Mouse (Mus musculus): ENCODE results near the gene Ets2.
"Not testable (repeated sequence)": the region's sequence is repeated elsewhere in the genome, so short reads cannot be mapped to it uniquely, and the experiment has no call there.

Gene Ets2

DNA sequence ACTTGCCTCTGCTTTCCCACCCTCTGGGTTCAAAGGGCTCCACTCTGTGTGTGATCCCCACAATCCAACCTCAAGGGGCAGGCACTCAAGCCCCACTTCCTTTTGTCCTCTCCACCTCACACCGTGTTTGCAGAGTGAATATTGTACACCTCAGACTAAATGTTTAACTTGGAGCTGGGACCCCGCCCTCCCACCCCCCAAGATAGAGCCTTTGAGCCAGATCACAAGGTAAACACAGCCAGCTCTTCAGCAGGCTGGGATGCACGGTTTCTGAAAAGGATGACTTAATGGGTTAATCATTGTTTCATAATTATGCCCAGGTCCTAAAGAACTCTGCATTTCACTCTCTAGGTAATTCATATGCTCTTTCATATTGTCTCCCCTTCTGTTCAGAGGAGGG lies 2.2 kb upstream of the Ets2 start:
- DNase-seq (ENCODE audit: low spot score in 2 of 2) = no peak

DNA sequence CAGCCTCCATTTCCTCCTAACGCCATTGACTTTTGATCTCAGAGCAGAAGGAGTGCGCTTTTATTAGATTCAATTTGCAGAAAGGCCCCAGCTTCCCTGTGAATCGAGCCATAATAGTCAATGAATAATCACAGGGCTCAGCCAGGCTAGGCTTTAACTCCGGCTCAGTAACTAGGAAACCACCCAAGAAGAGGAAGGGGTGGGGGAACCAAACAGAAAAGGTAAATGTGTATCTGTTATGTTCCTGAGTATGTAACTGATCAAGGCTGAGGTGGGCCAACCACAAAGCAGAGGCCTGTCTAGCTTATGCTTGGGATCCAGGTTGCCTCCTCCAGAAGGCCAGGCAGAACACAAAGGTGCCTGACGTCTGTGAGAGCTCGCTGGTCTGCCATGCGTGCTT lies 1.7 kb upstream of the Ets2 start:
- DNase-seq (ENCODE audit: low spot score in 2 of 2) = no peak

DNA sequence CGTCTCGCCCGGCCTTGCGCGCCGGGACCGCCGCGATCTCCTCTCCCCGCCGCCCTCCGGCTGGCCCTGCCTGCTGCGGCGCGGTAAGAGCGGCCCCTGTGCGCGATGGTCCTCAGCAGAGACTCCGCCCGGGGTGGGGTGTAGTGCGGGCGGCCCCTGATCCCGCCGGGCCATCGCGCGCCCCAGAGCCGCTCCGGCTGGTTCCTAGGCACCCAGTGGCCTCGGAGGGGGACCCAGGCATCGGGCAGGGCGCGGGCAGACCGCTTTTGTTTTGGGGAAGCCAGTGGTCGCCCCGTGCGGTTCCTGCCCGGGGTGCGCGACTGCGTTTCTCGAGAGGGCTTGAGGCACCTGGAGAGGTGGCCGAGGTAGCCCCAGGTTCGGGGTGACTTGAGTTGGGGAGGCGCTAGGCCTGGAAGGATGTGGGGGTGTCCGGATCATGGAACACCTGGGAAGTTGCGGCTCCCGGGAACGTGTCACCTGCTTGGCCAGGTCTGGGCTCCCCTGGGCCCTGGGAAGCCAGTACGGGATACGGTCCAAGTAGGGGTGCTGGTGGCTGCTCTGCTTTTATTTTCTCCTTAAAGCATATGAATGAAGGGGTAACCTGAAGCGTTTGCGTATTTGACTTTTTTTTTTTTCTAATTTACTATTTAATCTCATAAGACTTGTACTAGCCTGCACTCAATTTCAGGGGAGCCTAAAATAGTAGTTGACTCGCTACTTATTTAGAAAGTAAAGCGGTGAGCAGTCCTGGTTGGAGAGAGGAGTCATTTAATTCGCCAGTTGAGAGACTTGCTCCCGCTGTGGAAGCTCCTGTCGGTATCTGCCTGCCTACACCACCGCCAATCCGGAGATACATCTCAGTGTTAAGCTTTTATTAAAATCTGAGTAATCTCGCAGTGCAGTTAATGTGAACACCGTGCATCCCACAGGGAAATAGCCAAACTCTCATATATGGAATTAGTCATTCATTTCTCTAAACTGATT lies 979 bp downstream of the Ets2 start:
- DNase-seq (ENCODE audit: low spot score in 2 of 2) = no peak

DNA sequence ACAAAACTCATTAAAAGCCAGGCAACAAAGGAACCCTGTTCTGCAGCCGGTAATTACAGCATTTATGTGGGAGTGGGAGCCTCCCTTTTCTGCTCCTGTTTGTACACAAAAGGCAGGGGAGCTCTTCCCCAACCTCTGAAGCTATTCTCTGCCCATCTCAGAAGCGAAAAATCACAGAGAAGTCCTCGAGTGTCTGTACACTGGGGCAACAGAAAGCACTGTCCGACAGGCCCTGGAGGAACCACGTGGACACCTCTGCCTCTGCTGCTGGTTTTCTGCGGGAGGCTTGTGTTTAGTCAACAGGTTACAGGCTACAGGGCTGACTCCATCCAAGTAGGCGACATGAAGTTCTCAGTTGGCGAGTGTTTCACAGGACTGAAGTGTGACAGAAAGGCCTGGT lies 2.1 kb downstream of the Ets2 start:
- DNase-seq (ENCODE audit: low spot score in 2 of 2) = no peak

DNA sequence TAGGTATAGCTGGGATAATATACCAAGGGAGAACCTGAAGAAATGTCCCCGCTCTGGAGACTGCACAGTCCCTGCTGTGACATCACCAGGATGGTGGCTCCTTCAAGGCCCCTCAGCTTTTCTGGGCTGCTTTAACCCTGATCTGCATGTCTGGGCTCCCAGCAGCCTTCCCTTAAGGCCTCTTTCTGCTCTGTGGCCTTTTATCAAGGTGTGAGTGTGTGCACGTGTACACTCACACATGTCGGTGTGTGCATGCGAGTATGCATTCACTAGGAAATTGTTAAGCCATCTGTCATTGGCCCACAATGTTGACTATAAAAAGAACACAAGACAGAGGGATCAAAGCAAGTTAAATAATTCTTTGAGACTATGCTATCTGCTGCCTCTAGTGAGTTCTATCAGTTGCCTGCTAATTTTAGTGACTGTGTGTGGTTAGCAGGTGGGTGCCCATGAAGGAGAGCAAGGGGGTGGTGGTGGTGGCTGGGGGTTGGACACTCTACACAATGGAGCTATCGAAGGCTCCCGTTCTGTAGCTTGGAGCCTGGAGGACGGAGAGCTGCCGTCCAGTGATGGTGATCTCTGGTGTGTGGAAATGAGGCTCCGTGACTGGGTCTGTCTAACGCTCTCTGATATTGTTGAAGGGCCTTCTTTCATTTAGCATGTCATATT lies 2.9 kb downstream of the Ets2 start:
- no peak for DNase-seq (ENCODE audit: low spot score in 2 of 2)

DNA sequence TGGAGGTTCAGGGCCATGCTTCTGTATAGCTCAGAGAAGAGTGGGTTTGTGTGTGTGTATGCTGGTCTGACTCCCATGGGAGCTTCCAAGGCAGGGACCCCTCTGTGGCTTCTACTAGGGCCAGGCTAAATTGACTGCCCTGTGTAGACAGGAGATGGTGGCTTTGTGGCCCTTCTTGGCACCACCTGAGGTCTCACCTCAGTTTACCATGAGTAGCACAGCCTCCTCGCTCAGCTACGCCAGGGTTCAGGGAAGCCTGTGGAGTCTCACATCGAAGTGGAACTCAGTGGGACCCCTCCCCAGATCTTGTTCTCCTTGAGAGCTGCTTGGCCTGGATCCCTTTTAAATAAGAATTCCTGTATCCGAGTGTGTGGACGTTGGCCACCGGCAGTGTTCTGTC lies 3.9 kb downstream of the Ets2 start:
- no peak for DNase-seq (ENCODE audit: low spot score in 2 of 2)

DNA sequence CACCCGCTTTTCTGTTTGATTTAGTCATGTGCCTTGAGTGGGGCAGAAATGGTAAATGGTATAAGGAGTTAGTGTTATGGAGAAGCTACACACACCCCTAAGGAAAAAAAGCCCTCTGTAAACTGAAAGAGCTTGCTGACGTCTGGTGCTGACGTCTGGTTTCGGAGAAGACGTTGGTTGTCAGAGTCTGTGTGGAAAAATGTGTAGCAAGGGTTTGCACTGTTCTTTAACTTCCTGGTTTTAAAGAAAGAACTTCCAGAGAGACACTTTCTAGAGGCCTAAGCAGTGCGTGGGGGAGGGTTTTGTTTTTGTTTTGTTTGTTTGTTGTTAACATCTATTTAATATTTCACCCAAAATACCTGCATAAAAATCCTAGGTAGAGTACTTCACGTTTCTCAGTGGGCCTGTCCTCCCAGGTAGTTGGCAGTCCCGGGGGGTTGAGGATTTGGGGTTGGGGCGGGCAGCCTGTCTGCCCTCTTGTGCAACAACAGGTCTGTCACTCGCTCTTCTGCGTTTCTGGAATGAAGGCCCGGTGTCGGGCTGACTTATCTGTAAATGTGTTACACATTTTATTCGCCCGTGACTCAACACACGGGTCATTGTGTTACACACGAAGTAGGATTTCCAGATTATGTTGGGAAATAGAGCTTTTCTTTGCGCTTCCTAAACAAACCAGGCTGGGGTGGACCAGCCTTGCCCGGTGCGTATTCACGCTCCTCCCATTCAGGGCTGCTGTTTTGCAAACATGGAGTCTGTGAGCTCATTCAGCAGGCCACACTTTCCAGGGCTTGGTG lies 6.5 kb downstream of the Ets2 start:
- no peak for DNase-seq (ENCODE audit: low spot score in 2 of 2)

DNA sequence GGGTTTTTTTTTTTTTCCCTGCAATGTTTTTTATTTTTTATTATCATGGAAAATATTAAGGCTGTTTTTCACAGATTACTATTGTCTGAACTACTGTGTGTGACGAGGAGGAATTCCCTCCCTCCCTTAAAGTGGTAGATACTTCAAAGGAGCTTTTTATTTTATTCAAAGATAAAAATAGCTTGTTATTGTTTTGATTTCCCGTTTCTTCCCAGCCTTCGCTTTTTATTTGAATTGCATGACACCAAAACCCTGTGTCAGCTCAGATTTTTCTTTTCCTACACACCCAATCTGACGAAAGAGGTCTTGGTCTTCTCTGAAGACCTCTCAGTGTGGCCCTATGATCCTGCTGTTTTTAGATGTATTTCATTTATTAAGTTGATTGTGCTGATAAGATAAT lies 7.3 kb downstream of the Ets2 start:
- DNase-seq (ENCODE audit: low spot score in 2 of 2) = no peak

DNA sequence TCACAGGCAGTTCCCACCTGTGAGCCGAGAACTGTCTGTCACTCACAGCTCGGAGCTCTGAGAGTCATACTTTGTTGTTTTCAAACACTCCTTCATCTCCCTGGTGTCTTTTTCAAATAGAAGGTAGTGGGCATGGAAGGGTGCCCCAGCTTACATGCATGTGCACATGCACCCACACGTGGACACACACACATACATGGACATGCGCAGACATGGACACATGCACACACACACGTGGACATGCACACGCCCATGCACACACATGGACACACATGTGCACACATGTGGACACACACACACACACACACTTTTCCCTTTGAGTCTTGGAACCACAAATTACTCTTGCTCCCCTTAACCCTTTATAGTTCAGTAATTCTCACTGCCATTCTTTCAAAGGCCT lies 8.3 kb downstream of the Ets2 start:
- DNase-seq (ENCODE audit: low spot score in 2 of 2) = no peak

DNA sequence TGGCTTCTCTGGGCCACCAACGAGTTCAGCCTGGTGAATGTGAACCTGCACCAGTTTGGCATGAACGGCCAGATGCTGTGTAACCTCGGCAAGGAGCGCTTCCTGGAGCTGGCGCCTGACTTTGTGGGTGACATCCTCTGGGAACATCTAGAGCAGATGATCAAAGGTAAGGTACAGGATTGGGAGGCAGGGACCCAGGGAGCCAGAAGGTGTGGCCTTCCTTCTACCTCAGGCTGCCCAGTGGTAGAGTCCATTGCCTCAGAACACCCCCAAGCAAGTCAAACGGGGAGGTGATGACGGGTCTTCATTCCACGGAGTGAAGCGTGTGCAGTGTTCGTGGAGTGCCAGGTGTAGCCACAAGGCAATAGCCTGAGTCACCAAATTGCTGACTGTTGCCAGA lies 10.2 kb downstream of the Ets2 start:
- DNase-seq (ENCODE audit: low spot score in 2 of 2) = no peak

DNA sequence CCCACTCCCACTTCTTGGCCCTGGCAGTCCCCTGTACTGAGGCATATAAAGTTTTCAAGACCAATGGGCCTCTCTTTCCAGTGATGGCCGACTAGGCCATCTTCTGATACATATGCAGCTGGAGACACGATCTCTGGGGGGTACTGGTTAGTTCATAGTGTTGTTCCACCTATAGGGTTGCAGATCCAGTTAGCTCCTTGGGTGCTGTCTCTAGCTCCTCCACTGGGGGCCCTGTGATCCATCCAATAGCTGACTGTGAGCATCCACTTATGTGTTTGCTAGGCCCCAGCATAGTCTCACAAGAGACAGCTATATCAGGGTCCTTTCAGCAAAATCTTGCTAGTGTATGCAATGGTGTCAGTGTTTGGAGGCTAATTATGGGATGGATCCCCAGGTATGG lies 11.2 kb downstream of the Ets2 start:
- not testable (repeated sequence) for DNase-seq (ENCODE audit: low spot score in 2 of 2)

DNA sequence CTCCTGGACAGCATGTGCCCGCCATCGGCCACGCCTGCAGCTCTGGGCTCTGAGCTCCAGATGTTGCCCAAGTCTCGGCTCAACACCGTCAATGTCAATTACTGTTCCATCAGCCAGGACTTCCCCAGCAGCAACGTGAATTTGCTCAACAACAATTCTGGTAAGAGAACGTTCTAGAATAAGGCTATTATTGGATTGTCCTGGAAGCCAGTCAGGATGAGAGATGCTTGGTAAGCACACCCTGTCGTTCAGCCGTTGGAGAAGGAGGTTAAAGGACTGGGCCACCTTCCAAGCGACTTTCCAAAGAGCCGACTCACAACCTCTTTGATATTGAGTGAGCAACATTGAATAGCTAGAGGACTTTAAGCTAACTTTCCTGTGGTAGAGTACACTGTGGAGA lies 13.2 kb downstream of the Ets2 start:
- DNase-seq (ENCODE audit: low spot score in 2 of 2) = no peak

DNA sequence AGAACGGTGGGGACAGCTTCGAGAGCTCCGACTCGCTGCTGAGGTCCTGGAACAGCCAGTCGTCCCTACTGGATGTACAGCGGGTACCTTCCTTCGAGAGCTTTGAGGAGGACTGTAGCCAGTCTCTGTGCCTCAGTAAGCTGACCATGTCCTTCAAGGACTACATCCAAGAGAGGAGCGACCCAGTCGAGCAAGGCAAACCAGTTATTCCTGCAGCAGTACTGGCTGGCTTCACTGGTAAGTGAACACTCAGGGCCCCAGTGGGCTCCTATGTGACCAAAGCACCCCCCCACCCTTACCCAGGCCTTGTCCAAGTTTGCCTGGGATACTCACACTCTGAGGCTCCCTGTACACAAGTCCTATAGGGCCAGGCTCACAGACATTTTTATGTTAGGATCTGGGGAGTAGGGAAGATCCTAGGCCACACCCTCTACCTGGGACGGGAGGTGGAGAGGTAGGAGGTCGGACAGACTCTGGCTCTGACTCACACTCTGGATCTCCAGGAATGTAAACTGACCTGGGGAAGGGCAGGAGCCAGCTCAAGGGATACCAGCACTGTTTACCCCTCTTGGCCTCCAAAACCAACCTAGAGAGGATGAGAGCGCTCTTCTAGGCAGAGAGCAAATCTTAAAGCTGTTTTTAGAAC lies 14.3 kb downstream of the Ets2 start:
- DNase-seq (ENCODE audit: low spot score in 2 of 2) = no peak

DNA sequence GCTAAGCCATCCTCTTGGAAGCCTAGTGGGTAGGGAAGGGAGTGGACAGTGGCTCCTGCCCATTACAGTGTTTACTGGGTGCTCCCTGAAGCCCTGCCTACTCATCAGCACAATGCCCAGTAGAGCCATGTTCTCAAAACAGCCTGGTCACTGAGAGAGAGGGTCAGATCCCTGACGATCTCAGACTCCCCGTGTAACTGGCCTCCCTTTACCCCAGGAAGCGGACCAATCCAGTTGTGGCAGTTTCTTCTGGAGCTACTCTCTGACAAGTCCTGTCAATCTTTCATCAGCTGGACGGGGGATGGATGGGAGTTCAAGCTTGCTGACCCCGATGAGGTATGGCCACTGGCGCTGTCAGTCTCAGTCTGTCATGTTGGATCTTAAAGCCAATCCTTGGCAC lies 15.8 kb downstream of the Ets2 start:
- no peak for DNase-seq (ENCODE audit: low spot score in 2 of 2)

DNA sequence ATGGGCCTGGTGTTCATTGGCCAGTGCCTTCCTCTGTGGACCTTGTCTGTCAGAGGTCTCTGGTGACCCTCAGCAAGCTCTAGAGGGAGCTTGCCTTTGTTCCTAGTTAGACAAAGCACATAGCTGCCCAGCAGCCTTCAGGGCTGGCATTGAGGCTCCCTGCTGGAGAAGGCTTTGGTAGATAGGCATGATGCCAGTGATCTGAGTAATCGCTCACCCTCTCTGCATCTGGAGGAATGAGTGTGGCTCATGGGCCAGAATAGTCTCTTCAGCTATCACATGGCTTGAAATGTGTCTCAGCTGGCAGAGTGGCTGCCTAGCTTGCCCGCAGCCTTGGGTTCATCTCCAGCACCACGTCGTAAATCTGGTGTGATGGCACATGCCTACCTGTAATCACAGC lies 16.2 kb downstream of the Ets2 start:
- no peak for DNase-seq (ENCODE audit: low spot score in 2 of 2)

DNA sequence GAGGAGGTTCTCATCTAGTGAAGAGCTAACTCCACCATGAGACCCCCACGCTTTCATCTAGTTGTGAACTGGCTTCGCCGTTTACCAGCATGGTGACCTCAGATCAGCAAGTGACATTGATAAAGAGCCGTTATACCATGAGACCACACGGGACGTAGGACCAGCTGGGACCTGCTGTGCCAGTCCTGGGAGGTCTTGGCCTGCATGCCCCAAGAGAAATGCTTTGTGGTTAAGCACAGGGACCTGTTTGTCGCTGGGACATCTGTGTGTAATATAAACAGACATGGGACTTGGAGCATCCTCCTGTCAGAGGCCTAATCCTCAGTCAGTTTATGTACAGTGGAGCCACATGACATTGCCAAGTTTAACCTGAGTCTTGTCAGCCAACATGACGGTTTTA lies 18.7 kb downstream of the Ets2 start:
- no peak for DNase-seq (ENCODE audit: low spot score in 2 of 2)

DNA sequence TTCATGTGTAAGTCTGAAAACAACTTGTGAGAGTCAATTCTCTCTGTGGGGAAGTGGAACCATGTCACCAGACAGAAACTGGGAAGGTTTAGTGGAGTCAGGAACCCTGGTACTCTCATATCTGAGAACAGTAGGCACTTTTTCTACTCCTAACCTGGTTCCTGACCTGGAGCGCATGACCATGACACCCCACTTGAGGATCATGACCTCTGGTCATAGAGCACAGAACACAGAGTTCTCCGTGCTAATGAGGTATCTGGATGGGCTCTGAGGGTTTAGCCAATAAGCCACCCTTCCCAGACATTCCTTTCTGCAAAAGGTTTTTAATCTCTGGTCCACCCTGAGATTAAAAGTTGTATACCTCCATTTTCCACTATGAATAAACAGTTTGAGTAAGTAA lies 22.4 kb downstream of the Ets2 start:
- no peak for DNase-seq (ENCODE audit: low spot score in 2 of 2)

DNA sequence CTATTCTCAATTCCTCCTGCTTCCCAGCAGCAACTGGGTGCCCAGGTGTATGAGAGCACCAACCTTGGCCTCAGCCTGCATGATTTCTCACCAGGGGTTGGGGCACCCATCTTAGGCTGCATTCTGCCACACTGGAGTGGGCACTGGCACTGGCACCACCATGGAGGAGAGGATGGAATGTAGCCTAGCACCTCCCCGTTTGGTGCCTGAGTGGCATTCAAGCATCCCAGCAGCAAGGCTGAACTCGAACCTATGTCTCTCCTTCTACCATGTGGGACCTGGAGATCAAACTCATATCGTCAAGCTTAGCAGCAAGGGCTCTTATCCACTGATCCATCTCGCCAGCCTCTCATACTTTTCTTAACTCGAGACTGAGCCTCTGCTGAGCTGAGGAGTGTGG lies 22.9 kb downstream of the Ets2 start:
- DNase-seq (ENCODE audit: low spot score in 2 of 2) = no peak

DNA sequence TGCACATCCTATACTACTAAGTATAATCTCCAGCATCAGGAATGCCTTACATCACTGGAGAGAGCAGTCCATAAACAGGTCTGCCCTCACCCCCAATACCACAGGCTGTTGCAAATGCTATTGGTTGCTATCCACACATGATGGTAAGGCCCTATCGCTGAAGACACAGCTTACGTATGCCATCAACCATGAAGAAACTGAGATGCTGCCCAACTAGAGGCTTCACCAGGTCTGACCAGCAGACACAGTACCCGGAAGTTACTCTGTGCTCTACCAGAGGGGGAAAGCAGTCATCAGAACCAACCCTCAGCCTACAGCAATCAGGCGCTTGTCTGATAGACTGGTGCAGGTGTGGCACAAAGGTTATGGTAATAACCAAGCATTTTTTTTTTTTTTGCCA lies 24.9 kb downstream of the Ets2 start:
- DNase-seq (ENCODE audit: low spot score in 2 of 2) = no peak

DNA sequence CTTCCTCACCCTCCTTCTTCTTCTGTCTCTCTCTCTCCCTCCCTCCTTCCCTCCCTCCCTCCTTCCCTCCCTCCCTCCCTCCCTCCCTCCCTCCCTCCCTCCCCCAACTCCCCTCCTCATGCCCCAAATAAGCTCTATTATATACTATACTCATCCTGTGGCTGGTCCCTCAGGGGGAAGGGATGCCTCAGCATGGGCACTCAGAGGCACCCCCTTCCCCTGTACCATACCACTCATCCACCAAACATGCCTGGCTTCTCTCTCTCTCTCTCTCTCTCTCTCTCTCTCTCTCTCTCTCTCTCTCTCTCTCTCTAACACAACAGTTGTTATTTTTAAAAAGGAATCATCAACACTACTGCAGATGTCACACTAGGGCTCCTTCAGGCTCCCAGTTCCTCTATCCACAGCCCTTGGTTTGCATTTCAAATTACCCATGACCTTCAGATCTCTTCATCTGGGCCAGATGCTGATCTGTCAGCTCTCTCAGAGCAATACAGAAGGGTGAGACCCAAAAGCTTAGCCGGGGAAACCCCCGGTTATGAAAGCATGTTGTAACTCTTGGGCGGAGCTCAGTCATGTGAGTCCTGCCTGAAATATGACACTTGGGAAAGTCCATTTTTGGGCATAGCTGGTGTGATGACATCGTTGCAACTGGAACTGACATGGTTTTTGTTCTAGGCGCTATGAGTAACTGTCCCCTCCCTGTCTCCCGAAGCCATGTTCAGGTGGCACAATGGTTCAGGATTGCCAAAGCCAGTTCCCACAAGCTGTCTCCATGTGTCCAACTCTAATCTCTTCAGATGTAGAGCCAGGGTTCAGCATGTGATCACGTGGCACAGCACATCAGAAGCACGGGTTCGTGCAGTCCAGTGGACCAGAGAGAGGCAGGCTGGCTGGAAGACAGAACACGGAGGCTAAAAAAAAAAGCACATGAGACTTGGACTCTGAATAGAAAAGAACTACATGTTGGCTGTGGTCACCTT lies 26.9 kb downstream of the Ets2 start:
- DNase-seq (ENCODE audit: low spot score in 2 of 2) = no peak

DNA sequence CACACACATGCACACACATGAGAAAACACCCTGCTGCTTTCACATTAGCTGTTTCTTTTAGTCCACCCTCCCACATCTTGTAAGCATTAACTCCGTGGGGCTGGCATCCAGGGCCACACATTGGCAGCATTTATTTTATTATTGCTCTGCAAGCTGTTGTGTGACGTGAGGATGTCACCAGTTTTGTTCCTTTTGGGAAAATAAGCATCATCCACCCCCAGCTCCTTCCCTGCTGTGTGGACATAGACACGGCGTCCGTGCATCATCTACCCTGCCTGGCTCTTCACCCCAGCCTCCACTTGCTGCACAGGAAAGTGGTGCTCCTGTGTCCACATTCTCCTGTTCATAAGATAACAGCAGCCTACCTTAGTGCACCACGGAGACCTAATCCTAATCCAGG lies 27.9 kb downstream of the Ets2 start:
- no peak for DNase-seq (ENCODE audit: low spot score in 2 of 2)

Data from right cerebral cortex, postnatal 10 days (tissue).